Mouse (Mus musculus) T-cell, adult 2 months (primary cell): ENCODE data around the gene 4931406C07Rik.
A peak's percentile ranks its signal among the peaks of the same experiment; 100 is the strongest.

Experiments used
- DNase-seq: peaks from one replicate; pipeline ENCODE4 v3.0.0; 2022; ENCODE audit warnings: low spot score

4931406C07Rik gene

GRCm38 (mm10) chr9:15288402-15288801 lies 17.8 kb downstream of the 4931406C07Rik start:
- DNase-seq = no peak

- no peak for DNase-seq
These were observed 18.4 kb downstream of the 4931406C07Rik start for GRCm38 (mm10) chr9:15287846-15288245.

GRCm38 (mm10) chr9:15285443-15285842 lies 20.8 kb downstream of the 4931406C07Rik start:
- peak; percentile 25 for DNase-seq

GRCm38 (mm10) chr9:15280491-15280879 lies 25.8 kb downstream of the 4931406C07Rik start:
- DNase-seq = no peak

DNA sequence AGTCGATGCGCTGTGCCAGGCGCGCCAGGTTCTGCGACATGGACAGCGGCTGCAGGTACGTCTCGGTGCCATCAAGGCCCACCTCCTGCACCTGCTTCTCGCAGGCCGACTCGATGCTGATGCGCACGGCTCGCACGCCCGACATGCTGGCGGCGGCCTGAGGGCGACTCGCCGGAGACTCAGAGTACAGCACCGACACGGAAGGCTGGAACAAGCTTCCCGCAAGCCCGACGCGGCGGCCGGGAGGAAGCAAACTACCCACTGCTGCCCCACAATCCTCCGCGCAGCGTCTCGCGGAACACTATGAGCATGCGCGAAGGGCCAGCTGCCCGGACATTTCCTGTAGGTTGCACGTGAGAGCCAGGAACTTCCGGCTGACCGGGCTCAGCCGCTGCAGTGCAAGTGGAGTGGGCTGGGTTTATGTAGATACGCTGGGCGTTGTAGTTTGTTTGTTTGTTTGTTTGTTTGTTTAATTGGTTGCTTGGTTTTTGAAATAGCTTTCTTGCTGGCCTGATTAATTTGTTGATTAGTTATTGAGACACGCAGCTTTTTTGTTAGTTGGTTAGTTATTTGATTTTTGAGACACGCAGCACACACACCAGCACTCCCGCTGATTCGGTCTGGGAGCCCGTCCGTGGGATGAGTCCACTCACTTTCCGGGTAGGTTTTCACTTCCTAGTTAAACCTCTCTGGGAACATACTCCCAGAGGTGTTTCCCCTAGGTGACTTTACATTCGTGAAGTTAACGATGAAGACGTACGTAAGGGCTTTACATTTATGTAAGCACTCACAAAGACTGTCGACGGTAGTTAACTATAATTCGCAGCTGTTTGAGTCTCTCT lies 26.4 kb downstream of the 4931406C07Rik start, which contains the start of gene Med17:
TSS of gene Med17 (minus strand) at position 283 of the 842 bp plus-strand sequence.
- DNase-seq = peak; percentile 91

- no peak for DNase-seq
These were observed 27.1 kb downstream of the 4931406C07Rik start for GRCm38 (mm10) chr9:15279139-15279648.

- DNase-seq = no peak
These were observed 27.9 kb downstream of the 4931406C07Rik start for GRCm38 (mm10) chr9:15278343-15278742.

GRCm38 (mm10) chr9:15276855-15277254 lies 29.4 kb downstream of the 4931406C07Rik start:
- no peak for DNase-seq

GRCm38 (mm10) chr9:15273981-15274380 lies 32.3 kb downstream of the 4931406C07Rik start:
- DNase-seq = no peak

- no peak for DNase-seq
These were observed 42.8 kb downstream of the 4931406C07Rik start for GRCm38 (mm10) chr9:15263487-15263886.

DNA sequence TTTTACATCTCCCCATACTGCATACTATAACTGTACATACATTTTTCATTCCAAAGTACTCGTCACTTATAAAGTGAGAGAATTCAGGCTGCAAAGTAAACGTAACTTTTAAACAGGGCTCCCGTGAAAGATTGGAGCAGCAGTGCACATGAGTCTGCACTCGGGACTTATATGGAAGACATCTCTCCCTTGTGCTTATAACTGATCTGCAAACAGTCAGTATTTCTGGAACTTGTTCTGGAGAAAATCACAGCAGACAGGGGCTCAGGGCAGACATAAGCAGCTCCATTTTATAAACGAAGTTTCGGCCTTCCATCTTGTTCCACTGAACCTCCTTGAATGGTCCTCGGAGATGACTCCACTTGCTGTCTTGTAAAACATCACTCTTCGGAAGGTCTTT lies 44.3 kb downstream of the 4931406C07Rik start:
- DNase-seq = no peak

DNA sequence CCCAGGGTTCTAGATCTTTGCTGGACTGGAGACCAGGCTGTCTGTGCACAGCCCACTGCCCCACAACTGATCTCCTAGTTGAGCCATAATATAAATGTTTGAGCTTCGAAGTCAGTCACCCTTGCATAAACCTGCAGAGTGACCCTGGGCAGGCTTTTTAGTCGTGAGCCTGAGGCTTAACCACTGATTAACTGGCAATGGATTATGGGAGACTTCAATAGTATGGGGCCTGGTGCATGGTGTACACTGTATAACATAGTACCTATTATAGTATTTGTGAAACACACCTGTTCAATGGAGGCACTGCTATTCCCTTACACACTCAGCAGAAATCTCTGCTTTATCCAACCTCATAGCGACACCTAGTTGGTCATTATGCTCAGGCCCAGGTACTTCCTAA lies 50.0 kb downstream of the 4931406C07Rik start:
- DNase-seq = no peak

DNA sequence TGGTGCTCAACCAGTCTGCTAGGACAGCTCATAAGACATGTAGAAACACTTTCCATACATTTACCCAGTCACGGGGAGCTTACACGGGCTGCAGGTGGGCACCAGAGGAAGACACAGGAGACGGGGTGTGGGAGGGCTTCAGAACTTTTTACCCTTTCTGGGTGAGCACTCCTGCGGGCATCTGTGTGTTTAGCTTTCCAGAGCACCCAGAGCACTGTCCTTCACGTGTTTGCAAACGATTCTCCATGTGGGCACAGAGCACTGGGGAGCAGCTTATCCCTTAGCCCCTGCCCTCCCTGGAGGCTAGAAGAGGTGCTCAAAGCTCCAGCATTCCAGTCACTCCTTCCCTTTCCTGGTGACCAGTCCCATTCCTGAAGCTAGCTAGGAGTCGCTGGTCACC lies 51.7 kb downstream of the 4931406C07Rik start:
- no peak for DNase-seq

DNA sequence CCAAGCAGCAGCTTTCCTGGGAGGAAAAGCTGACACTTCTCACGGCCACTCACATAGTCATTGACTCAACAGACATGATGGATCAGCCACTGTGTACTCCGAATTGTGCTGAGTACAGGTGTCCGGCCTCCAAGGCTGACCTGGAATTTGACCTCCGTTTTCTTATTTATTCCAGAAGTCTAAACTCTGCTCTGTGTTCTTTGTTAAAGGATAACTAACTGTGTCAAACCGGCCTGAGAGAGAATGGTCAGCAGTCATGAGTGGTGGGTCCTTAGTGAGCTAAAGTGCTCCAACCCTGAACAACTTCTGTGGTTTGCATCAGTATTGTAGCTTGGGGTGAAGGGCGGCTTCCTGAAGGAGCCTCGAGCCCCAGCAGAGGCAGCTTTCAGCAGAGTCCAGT lies 54.1 kb downstream of the 4931406C07Rik start:
- no peak for DNase-seq

GRCm38 (mm10) chr9:15250376-15250775 lies 55.9 kb downstream of the 4931406C07Rik start:
- DNase-seq = no peak

DNA sequence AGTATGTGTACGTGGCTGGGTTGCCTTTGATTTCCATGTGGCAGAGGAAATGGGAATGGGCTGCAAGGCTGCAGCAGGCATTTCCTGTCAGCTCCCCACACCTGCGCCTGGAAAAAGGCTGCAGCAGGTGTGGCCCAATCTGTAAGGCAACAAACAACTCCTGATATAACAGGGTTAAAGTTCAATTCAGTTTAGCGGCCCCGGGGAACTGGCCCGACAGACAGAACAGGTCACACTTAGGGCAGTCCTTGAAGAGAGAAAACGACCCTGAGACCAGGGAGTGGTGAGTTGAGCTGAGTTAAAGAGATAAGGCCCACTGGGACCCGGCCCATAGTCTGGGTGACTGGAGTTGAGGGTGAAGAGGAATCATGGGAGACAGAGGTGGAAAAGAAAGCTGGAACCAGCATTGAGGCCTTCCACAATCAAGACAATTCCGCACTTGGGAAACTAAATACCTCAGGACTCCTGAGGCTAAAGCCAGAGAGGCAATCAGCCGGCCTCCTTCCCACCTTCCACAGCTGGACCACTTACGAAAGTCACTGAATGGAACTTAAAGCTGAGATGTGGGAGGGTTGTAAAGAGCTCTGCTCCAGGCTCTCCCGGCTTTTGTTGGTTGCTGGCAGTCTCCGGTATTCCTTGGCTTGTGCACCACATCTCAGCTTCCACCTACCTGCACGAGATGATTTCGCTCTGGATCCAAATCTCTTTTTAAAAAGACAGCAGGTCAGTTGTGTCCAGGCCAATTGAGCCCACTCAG lies 60.8 kb downstream of the 4931406C07Rik start:
- no peak for DNase-seq

DNA sequence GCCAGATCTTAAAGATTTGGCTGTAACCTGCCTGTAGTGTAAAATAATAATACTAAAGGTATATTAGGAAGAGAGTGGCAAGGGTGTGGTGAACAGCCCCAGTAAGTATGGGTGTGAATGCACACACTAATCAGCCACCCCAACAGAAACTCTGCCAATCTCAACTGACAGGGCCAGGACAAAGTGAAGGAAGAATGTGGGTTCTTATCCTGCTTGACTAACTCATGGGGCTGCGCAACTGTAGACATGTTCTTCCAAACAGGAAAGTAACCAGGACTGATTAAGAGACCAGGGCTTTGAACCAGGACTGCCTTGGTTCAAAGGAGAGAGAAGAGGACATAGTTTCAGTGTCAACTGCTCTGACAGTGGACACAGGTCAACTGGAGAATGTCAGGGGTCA lies 64.1 kb downstream of the 4931406C07Rik start:
- no peak for DNase-seq

- no peak for DNase-seq
These were observed 64.7 kb downstream of the 4931406C07Rik start for GRCm38 (mm10) chr9:15241596-15241939.

DNA sequence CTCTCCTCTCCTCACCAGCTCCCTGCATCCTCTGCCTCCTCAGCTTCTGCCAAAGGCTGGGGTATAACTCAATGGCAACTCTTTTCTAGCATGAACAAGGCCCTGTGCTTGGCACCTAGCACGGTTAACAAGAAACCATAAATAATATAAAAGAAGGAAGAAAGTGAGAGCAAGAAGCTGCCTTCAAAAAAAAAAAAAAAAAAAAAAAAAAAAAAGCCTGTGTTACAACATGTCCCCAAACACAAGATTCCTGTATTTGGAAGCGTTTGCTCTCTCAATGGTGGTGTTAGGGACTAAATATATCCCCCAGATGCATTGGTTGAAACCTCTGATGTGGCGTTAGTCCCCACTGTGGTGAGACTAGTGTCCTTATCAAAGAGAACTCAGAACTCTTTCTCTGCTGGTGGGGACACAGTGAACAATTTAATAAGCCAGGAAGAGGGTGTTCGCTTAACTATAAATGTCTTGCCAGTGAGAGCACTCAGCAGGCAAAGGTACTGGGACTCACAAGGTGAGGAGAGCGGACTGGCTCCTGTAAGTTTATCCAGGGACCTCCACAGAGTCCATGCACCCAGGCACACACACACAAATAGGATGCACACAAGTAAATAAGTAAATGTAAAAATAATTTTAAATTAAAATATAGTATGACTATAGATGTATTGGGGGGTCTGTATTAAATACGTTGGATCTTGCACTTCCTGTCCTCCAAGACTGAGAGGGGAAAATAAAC lies 65.2 kb downstream of the 4931406C07Rik start:
- no peak for DNase-seq

DNA sequence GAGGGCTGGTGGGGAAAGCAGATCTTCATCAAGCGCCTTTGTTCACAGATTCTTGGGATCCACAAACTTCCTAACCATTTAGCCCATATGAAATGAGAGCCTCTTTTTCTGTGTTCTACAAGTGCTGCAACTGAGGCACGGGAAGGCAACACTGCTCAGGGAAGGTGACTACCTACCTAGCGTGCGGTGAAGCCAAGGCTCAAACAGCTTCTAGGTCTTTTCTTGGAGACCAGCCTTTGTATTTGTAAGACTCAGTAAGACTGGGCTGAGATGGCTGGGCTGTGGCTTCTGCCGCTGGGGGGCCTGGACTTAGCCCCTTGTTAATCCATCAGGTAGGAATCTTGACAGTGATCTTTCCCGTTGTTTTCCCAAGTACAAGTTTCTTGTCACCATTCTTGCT lies 66.2 kb downstream of the 4931406C07Rik start:
- DNase-seq = no peak

- DNase-seq = no peak
These were observed 67.0 kb downstream of the 4931406C07Rik start, which contains the start of gene Vstm5 for GRCm38 (mm10) chr9:15239042-15239925. Gene Vstm5 (plus strand): TSS chr9:15239045.
